Mouse (Mus musculus): ENCODE results near the gene Siva1.
A peak's percentile ranks its signal among the peaks of the same experiment; 100 is the strongest.

The Siva1 gene

GRCm38 (mm10) chr12:112623742-112624141 is 20.7 kb upstream of the Siva1 start:
- DNase-seq (ENCODE audit: low read depth): peak; percentile 63

DNA sequence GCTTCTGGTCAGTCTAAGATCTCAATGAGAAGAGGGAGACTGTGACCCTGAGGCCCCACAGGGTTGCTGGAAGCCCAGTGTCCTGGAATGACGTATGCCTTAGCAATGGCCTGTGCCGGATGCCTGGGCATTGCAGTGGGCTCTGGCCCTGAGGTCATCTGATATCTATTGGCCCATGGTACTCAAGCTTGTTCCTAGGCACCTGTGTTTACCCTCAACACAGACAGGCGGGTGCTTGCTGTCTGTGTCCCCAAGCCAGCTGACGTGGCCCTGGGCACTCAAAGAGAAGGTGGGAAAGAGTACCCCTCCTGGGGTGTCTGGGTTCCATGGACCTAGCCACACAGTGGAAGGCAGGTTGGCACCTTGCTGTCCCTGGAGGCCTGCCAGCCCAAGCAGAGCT is 18.8 kb upstream of the Siva1 start:
- DNase-seq (ENCODE audit: low read depth): no peak

- DNase-seq (ENCODE audit: low read depth): no peak
These were observed 18.0 kb upstream of the Siva1 start for GRCm38 (mm10) chr12:112626455-112626854.

DNA sequence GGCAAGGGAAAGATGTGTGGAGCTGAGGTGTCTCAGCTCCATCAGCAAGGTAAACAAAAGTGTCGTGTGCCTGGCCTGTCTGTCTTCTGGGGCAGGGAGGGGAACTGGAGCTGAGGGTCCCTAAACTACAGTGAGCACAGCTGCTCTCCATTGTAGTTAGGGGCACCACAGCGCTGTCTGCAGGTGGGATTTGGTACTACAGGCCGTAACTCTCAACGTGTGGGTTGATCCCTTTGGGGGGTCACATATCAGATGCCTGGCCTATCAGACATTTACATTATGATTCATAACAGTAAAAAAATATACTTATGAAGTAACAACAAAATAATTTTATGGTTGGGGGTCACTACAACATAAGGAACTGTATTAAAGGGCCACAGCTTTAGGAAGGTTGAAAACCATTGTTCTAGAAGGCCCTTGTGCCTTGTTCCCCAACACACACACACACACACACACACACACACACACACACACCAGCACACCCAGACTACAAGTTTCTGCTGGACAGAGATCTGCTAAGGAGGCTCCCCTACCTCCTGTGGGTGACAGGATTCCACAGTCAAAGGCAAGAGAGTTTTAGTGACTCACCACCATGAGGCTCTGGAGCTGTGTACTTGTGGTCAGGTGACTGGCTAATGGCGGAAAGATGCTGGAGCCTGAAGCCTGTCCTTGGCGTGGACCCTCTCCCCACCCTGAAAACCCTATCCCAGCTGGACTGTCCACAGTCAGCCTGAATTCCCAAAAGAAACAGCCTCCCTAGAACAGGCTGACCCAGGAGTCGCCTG is 17.2 kb upstream of the Siva1 start:
- no peak for DNase-seq (ENCODE audit: low read depth)

- no peak for DNase-seq (ENCODE audit: low read depth)
These were observed 16.3 kb upstream of the Siva1 start for GRCm38 (mm10) chr12:112628197-112628596.

GRCm38 (mm10) chr12:112628928-112629721 is 15.4 kb upstream of the Siva1 start:
- DNase-seq (ENCODE audit: low read depth): peak; percentile 63

DNA sequence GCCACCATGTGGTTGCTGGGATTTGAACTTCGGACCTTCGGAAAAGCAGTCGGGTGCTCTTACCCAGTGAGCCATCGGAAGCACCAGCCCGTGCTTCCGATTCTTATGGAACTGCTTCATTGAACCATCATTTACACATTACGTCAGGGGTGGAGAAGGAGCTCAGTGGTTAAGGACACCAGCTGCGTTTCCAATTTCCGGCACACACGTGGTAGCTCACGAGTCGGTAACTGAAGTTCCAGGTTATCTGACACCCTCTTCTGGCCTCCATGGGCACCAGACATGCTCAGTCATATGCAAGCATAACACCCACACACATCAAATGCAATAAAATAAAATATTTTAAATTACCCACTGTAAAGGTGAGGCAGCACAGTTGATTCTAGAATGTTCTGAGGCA is 14.4 kb upstream of the Siva1 start:
- DNase-seq (ENCODE audit: low read depth): no peak

- DNase-seq (ENCODE audit: low read depth): no peak
These were observed 13.7 kb upstream of the Siva1 start for GRCm38 (mm10) chr12:112630796-112631195.

- no peak for DNase-seq (ENCODE audit: low read depth)
These were observed 13.0 kb upstream of the Siva1 start for GRCm38 (mm10) chr12:112631472-112631871.

GRCm38 (mm10) chr12:112632084-112632777 is 12.2 kb upstream of the Siva1 start:
- no peak for DNase-seq (ENCODE audit: low read depth)

DNA sequence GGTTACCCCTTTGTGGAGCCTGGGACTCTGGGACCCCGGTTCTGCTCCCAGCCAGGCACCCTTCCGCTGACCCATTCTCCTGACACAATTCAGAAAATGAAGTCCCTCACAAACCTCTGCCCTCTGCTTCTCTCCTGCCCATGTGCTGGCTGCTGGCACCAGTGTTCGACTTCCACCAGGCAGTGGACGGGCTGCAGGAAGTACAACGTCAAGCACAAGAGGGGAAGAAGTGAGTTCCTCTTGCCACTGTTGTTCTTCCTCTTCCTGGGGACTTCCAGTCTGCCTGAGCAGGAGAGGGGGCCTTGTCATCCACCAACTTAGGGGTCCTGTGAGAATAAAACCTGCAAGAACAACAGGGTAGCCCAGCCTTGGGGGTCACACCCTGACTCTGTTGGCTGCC is 11.6 kb upstream of the Siva1 start:
- DNase-seq (ENCODE audit: low read depth): no peak

DNA sequence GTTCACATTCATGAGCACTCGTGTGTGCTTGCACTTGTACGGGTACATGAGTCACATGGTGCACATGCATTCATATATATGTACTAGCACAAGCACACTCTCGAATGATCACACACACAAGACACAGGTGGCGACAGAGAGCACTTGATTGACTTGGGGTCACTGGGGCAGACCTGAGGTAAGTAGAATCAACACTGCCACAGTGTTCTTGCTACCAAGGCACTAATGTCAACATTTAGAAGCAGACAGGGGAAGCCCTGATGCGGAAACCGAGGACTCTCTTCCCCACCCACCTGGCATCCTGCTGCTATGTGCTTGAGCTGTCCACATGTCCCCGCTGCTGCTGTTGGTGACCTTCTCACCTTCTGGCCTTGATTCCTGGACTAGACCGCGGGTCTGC is 10.8 kb upstream of the Siva1 start:
- DNase-seq (ENCODE audit: low read depth): no peak

GRCm38 (mm10) chr12:112639526-112639925 is 5.0 kb upstream of the Siva1 start:
- no peak for DNase-seq (ENCODE audit: low read depth)

DNA sequence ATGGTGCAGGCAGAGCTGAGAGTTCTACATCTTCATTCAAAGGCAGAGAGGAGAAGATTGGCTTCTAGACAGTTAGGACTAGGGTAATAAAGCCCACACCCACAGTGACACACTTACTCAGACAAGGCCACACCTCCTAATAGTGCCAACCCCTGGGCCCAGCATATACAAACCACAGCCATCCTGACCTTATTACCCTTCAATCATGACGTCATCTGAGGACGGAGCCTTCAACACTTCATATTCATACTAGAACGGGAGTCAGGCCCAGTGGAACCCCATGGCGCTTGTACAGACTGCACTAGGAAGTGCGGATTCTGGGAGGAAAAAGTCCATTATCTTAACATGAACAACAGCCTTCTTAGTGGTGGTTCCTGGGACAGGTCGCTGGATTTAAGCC is 1.4 kb upstream of the Siva1 start:
- no peak for DNase-seq (ENCODE audit: low read depth)

GRCm38 (mm10) chr12:112644855-112645506 is 502 bp downstream of the Siva1 start:
- no peak for DNase-seq (ENCODE audit: low read depth)

DNA sequence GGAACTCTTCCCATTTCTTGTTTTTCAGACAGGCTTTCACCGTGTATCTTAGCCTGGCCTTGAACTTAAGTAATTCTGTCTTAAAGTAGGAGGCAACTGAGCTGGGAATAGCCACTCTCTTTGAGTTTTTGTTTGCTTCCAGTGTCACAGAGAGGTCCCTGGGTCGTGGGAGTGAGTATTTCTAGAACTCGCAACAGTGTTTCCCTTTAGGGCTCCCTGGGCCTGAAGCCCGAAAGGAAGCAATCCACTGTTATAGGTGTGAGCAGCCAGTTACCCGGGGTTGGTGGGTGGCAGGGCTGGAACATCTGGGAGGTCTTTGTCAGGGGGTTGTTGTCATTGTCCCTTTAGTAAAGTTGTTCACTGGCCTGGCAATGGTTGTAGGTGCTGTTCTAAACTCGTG is 1.7 kb downstream of the Siva1 start:
- no peak for DNase-seq (ENCODE audit: low read depth)

DNA sequence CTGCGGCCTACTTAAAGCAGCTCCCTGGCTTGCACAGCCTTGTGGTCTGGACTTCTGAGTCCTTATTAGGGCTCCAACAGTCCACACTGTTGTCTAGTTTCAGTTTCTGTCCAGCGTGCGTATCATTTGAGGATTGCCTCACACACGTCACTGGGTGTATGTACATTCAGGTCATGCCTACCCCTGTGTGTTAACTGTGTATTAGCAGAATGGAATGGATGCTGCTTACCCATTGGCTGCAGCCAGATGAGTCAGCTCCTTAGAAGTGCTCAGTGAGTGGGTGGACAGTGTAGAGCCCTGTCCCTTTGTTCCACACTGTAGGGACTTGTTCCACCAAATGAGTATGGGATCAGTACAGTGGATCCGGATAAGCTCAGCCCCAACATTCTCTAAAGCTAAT is 3.6 kb downstream of the Siva1 start:
- DNase-seq (ENCODE audit: low read depth): no peak

DNA sequence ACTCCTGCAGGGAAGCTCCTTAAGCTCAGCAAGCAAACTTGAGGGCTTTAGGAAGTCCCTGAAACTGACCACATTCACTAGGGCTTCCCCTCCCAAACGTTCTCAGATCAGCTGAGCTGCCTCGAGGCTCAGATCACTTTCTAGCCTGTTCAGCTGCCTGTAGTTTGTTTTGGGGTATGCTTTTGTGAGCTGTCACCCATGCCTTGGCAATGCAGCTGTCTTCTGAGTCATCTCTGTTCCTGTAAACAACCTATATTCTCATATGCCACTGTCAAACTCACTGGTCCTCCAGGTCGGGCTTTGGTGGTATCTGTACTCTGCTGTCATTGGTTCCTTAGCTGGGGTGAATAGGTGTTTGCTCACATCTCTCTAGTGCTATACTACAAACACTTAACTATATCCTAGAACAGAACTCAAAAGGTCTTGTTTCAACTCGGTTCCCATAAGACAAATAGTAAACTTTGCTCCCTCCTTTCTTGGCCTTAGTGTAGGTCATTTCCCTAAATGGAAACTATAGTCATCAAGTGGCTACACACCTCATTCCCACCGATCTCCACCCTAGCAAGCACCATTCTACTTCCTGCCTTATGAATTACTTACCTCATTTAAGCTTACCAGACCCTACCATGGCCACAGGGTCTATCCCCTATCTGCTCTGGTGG is 7.4 kb downstream of the Siva1 start:
- no peak for DNase-seq (ENCODE audit: low read depth)

GRCm38 (mm10) chr12:112653157-112653824 is 8.8 kb downstream of the Siva1 start:
- peak; percentile 78 for DNase-seq (ENCODE audit: low read depth)

GRCm38 (mm10) chr12:112654076-112654475 is 9.6 kb downstream of the Siva1 start:
- no peak for DNase-seq (ENCODE audit: low read depth)

DNA sequence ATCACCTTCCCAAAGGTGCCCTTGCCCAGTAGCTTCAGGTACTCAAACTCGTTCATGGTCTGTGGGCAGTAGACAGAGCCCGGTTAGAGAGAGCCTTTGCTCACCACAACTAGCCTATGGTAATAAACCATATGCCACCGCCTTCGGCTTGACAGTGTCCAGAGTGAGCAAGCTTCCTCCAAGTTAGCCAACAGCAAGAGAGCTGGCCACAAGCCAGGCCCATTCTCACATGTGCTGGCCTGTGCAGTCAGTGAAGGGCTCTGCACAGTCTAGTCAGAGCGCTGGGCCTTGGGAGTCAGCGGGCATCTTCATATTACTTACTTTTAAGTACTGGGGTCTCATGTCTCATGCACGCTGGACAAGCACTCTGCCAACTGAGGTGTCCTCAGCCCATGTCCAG is 14.1 kb downstream of the Siva1 start:
- DNase-seq (ENCODE audit: low read depth): no peak
